Comparison of ENCODE assay signal across 10 mouse cellular contexts in the genomic region with DNA sequence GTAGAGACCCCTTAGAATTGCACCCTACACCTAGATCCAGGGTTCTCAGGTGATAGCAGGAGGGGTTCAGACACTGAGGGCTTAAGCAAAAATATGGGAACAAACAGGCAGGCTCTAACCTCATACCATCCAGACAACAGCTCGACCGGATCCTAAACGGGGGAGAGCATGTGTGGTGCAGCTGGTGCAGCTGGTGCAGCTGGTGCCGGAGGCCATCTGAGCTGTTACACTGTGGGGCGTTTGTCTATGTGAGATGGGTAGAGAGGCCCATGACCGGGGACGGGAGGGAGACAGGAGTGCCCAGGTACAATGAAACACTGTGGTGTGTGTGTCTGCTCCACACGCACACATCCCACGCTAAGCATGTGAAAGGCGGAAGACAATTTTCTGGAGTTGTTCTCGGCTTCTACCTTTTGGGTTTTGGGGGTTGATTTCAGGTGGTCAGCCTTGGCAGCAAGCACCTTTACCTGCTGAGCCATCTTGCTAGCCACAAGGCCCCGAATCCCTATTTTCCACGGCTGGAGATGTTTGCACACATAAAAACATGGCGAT. TPM values are rescaled to one million over a fixed set of nuclear protein-coding genes. Genes with fewer than 3 reads are reported as not detected.
A peak's percentile ranks its signal among the peaks of the same experiment; 100 is the strongest.
DNase-seq lines count a peak whose midpoint lies in the region; ATAC-seq and TF ChIP-seq lines count a peak whose summit lies in the region.
"Had no signal": no experiment of that assay in that cellular context is flagged by ENCODE, and none has a peak within 500 bp of the region (broad histone marks: within the 10 kb centered on the region; RNA-seq: fewer than 3 reads in every experiment).

No protein-coding gene starts in this region.

- no peak overlapping the region for H3K4me3 ChIP-seq in limb, embryonic 13.5 days
- no peak overlapping the region for H3K4me3 ChIP-seq in limb, embryonic 10.5 days
- H3K4me3 ChIP-seq in hindbrain, embryonic 14.5 days (replicated peaks; ENCODE audit: low read length), result no peak overlapping the region
- H3K4me3 ChIP-seq in neural tube, embryonic 13.5 days, result no peak overlapping the region
- H3K4me3 ChIP-seq in intestine, postnatal 0 days (ENCODE audit: low read depth, low read length), result no peak overlapping the region
- H3K4me3 ChIP-seq: heart, embryonic 15.5 days; liver, embryonic 15.5 days had no signal

- no peak overlapping the region for H3K27ac ChIP-seq in limb, embryonic 13.5 days
- no peak overlapping the region for H3K27ac ChIP-seq in limb, embryonic 10.5 days
- no peak overlapping the region for H3K27ac ChIP-seq in hindbrain, embryonic 14.5 days
- H3K27ac ChIP-seq in neural tube, embryonic 13.5 days (replicated peaks), result peak overlapping the region; percentile 42; the same call in 1 of the 2 replicates
- no peak overlapping the region for H3K27ac ChIP-seq in intestine, postnatal 0 days (ENCODE audit: low read depth, low read length)
- H3K27ac ChIP-seq: heart, embryonic 15.5 days; liver, embryonic 15.5 days had no signal

- peaks cover 5% of the 10 kb centered on the region; the same call in 1 of the 2 replicates for H3K27me3 ChIP-seq in limb, embryonic 13.5 days
- H3K27me3 ChIP-seq in limb, embryonic 10.5 days (ENCODE audit: low read depth, poor library complexity, severe bottlenecking), result peaks cover 18% of the 10 kb centered on the region
- no peaks in the 10 kb centered on the region for H3K27me3 ChIP-seq in hindbrain, embryonic 14.5 days (ENCODE audit: control insufficient read depth, insufficient read depth, low read length)
- H3K27me3 ChIP-seq in neural tube, embryonic 13.5 days, result peaks cover under 1% of the 10 kb centered on the region; the same call in 1 of the 2 replicates
- H3K27me3 ChIP-seq in intestine, postnatal 0 days (replicated peaks; ENCODE audit: control insufficient read depth, insufficient read depth, low read length), result 0 out of 2 replicates have a peak, but pooled peaks cover 3% of the 10 kb centered on the region

- no peak for TF ChIP-seq POLR2A in brain, embryonic 14.5 days (IDR thresholded peaks at IDR 0.05; ENCODE audit: borderline replicate concordance, extremely low read depth, insufficient read depth, insufficient read length, poor library complexity, severe bottlenecking)

- no peak overlapping the region for H3K4me2 ChIP-seq in limb, embryonic 13.5 days (replicated peaks)
- 0 out of 2 replicates have a peak overlapping the region, but pooled peaks have one; percentile 4 for H3K4me2 ChIP-seq in hindbrain, embryonic 14.5 days (replicated peaks)
- H3K4me2 ChIP-seq in neural tube, embryonic 13.5 days, result no peak overlapping the region
- no peak overlapping the region for H3K4me2 ChIP-seq in intestine, postnatal 0 days (replicated peaks; ENCODE audit: low read depth)
- H3K4me2 ChIP-seq: heart, embryonic 15.5 days; liver, embryonic 15.5 days had no signal

- peaks cover 10% of the 10 kb centered on the region; the same call in 1 of the 2 replicates for H3K36me3 ChIP-seq in limb, embryonic 13.5 days
- 0 out of 2 replicates have a peak, but pooled peaks cover 5% of the 10 kb centered on the region for H3K36me3 ChIP-seq in limb, embryonic 10.5 days
- H3K36me3 ChIP-seq in hindbrain, embryonic 14.5 days (replicated peaks; ENCODE audit: control insufficient read depth, insufficient read depth), result no peaks in the 10 kb centered on the region
- no peaks in the 10 kb centered on the region for H3K36me3 ChIP-seq in neural tube, embryonic 13.5 days
- H3K36me3 ChIP-seq in intestine, postnatal 0 days (ENCODE audit: control insufficient read depth, insufficient read depth), result no peaks in the 10 kb centered on the region
- H3K36me3 ChIP-seq: heart, embryonic 15.5 days; liver, embryonic 15.5 days had no signal

- peak; percentile 42 for ATAC-seq in limb, embryonic 13.5 days (ENCODE audit: low FRiP score, low read depth)
- ATAC-seq in hindbrain, embryonic 14.5 days (ENCODE audit: low FRiP score), result peak; percentile 19; the same call in 1 of the 2 replicates
- ATAC-seq in neural tube, embryonic 13.5 days (ENCODE audit: low read depth), result peak; percentile 41; the same call in 1 of the 2 replicates
- ATAC-seq in intestine, postnatal 0 days, result no peak

- peaks cover 35% of the 10 kb centered on the region for H3K4me1 ChIP-seq in limb, embryonic 13.5 days
- H3K4me1 ChIP-seq in limb, embryonic 10.5 days, result peaks cover 17% of the 10 kb centered on the region
- H3K4me1 ChIP-seq in hindbrain, embryonic 14.5 days (replicated peaks; ENCODE audit: control insufficient read depth, insufficient read depth, low read length), result peaks cover 34% of the 10 kb centered on the region
- peaks cover 90% of the 10 kb centered on the region for H3K4me1 ChIP-seq in neural tube, embryonic 13.5 days (replicated peaks)
- H3K4me1 ChIP-seq in intestine, postnatal 0 days (replicated peaks; ENCODE audit: control insufficient read depth, insufficient read depth, low read length), result no peaks in the 10 kb centered on the region

- 68% methylated on average over 14 of the region's 14 CpGs for WGBS in limb, embryonic 13.5 days
- 87% methylated on average over 14 of the region's 14 CpGs for WGBS in limb, embryonic 10.5 days
- WGBS in hindbrain, embryonic 14.5 days, result 64% methylated on average over 14 of the region's 14 CpGs
- WGBS in neural tube, embryonic 13.5 days, result 57% methylated on average over 14 of the region's 14 CpGs
- WGBS in intestine, postnatal 0 days, result 79% methylated on average over 14 of the region's 14 CpGs

- DNase-seq in limb, embryonic 10.5 days (ENCODE audit: low spot score), result no peak
- DNase-seq in brain, embryonic 14.5 days (ENCODE audit: low read depth), result peak; percentile 69
- no peak for DNase-seq in hindbrain, embryonic 14.5 days (ENCODE audit: low spot score)
- DNase-seq in kidney, postnatal 36 days, result no peak
- DNase-seq in adipocyte (ENCODE audit: low spot score), result no peak

- H3K9me3 ChIP-seq in limb, embryonic 13.5 days, result no peaks in the 10 kb centered on the region
- H3K9me3 ChIP-seq in limb, embryonic 10.5 days (replicated peaks), result no peaks in the 10 kb centered on the region
- H3K9me3 ChIP-seq in hindbrain, embryonic 14.5 days (ENCODE audit: control insufficient read depth, low read length), result no peaks in the 10 kb centered on the region
- no peaks in the 10 kb centered on the region for H3K9me3 ChIP-seq in neural tube, embryonic 13.5 days
- no peaks in the 10 kb centered on the region for H3K9me3 ChIP-seq in intestine, postnatal 0 days (ENCODE audit: control insufficient read depth)
- H3K9me3 ChIP-seq: heart, embryonic 15.5 days; liver, embryonic 15.5 days had no signal

- no peak overlapping the region for H3K9ac ChIP-seq in limb, embryonic 13.5 days
- H3K9ac ChIP-seq in hindbrain, embryonic 14.5 days, result no peak overlapping the region
- H3K9ac ChIP-seq in neural tube, embryonic 13.5 days, result peak overlapping the region; percentile 35; the same call in 1 of the 2 replicates
- no peak overlapping the region for H3K9ac ChIP-seq in intestine, postnatal 0 days (ENCODE audit: low read depth, low read length)
- H3K9ac ChIP-seq: heart, embryonic 15.5 days; liver, embryonic 15.5 days had no signal

- TF ChIP-seq CTCF in brain, embryonic 14.5 days (IDR thresholded peaks at IDR 0.05; ENCODE audit: borderline replicate concordance, extremely low read depth, insufficient read depth, insufficient read length), result no peak
- TF ChIP-seq CTCF in intestine, postnatal 0 days (IDR thresholded peaks at IDR 0.05; ENCODE audit: low read depth), result no peak

RNA-seq across cellular contexts. Expression of a gene that starts 3.0 kb away (rescaled TPM):
- polyA plus RNA-seq in limb, embryonic 13.5 days (2015; fragmentation: Nextera tagmentation; extraction: Ambion mirVana), result 12.3 and 12.4 TPM in 2 replicates
- 4.0 and 8.2 TPM in 2 replicates for polyA plus RNA-seq in limb, embryonic 10.5 days (2016; fragmentation: Nextera tagmentation; extraction: Ambion mirVana)
- 59.5 and 78.4 TPM in 2 replicates for polyA plus RNA-seq in brain, embryonic 14.5 days (2012; rRNA removed)
- polyA plus RNA-seq in hindbrain, embryonic 14.5 days (2014; fragmentation: Nextera tagmentation; extraction: Ambion mirVana), result 37.2 and 40.9 TPM in 2 replicates
- 38.8 and 43.6 TPM in 2 replicates for polyA plus RNA-seq in neural tube, embryonic 13.5 days (2015; fragmentation: Nextera tagmentation; extraction: Ambion mirVana)
- 49.9 and 57.7 TPM in 2 replicates for polyA plus RNA-seq in intestine, postnatal 0 days (2015; fragmentation: Nextera tagmentation; extraction: Ambion mirVana)

RNA-seq across cellular contexts. Expression of a gene that starts 6.0 kb away (rescaled TPM):
- 22.6 and 23.7 TPM in 2 replicates for polyA plus RNA-seq in limb, embryonic 13.5 days (2015; fragmentation: Nextera tagmentation; extraction: Ambion mirVana)
- 3.1 and 6.0 TPM in 2 replicates for polyA plus RNA-seq in limb, embryonic 10.5 days (2016; fragmentation: Nextera tagmentation; extraction: Ambion mirVana)
- 22.8 and 35.5 TPM in 2 replicates for polyA plus RNA-seq in brain, embryonic 14.5 days (2012; rRNA removed)
- polyA plus RNA-seq in hindbrain, embryonic 14.5 days (2014; fragmentation: Nextera tagmentation; extraction: Ambion mirVana), result 6.5 and 6.8 TPM in 2 replicates
- polyA plus RNA-seq in neural tube, embryonic 13.5 days (2015; fragmentation: Nextera tagmentation; extraction: Ambion mirVana), result 22.9 and 28.1 TPM in 2 replicates
- 2.1 and 2.4 TPM in 2 replicates for polyA plus RNA-seq in intestine, postnatal 0 days (2015; fragmentation: Nextera tagmentation; extraction: Ambion mirVana)
